Mouse (Mus musculus) urinary bladder, adult 18-20 months (tissue): ENCODE data around the gene Map3k19.
A peak's percentile ranks its signal among the peaks of the same experiment; 100 is the strongest.

Experiments used
- DNase-seq, 2 experiments: peaks; one replicate each; pipeline ENCODE4 v3.0.0; 2022; ENCODE audit warnings: low spot score in 2 of 2, mixed read lengths in 2 of 2

Map3k19 gene

DNA sequence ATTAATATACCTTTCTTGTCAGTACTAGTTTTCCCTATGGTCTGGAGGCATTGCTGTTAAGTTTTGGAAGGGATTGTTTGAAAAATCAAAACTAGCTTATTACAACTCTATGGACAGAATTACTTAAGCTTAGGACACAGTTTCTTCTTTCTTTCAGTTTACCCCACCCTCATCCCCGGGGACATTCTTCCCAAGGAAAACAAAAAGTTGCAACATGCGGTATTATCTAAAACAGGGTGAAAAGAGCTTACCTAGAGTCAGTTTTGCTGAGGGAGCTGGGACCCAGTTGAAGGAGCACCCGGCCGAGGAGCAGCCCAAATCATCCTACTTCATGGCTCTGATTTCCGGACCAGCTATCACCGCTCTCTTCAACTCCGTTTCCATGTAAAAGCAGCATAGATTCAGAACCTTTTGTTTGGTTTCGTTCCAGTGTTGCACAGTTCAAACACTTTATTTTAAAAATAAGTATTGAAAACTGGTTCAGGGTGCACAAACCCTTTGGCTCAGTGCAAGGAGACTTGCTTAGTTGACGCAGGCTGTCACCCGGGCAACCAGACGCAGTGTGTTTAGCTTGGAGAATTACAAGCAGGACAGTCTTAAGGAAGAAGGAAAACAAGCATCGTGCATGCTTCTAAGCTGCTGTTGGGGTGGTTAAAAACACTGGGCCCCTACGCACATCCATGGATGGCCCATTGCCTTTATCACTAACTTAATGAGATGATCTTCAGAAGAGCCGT lies at the start of gene Map3k19:
TSS of gene Map3k19 (minus strand) at position 546 of the 737 bp plus-strand sequence.
- no peak for DNase-seq

DNA sequence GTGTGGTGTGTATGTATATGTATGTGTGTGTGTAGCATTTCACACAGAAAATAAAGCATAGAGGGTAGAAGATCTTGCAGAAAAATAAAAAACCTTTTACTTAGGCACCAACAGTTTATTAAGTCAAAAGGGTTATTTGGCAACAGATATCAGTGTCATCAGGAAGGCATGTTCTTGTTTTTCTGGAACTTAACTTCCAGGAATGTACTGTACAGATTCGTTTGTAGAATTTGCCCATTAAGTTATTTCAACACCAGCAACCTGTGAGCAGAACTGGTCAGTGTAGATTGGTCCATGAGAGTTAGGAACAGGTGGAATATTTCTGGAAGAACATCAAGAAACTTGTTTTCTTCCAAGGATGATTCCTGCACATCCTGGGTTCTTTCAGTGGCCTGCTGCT lies 44.6 kb upstream of the Map3k19 start:
- DNase-seq, result no peak

DNA sequence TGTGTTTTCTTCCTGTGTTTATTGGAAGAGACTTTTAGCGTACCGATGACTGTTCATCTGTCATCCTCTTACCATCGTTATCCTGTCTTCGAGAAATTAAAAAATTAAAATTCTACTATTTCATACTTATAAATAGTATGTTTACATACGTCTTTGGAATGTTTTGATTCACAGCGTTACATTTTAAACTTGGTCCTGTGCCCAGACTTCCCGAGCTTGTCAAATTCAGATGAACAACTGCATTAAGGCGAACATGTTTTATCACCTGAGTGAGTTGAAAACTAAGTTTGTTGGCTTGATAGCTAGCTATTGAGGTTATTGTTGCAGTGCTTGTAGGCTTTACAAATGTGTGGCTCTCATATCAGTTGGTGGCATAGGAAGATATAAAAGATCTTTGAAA lies 14.4 kb upstream of the Map3k19 start:
- no peak for DNase-seq

DNA sequence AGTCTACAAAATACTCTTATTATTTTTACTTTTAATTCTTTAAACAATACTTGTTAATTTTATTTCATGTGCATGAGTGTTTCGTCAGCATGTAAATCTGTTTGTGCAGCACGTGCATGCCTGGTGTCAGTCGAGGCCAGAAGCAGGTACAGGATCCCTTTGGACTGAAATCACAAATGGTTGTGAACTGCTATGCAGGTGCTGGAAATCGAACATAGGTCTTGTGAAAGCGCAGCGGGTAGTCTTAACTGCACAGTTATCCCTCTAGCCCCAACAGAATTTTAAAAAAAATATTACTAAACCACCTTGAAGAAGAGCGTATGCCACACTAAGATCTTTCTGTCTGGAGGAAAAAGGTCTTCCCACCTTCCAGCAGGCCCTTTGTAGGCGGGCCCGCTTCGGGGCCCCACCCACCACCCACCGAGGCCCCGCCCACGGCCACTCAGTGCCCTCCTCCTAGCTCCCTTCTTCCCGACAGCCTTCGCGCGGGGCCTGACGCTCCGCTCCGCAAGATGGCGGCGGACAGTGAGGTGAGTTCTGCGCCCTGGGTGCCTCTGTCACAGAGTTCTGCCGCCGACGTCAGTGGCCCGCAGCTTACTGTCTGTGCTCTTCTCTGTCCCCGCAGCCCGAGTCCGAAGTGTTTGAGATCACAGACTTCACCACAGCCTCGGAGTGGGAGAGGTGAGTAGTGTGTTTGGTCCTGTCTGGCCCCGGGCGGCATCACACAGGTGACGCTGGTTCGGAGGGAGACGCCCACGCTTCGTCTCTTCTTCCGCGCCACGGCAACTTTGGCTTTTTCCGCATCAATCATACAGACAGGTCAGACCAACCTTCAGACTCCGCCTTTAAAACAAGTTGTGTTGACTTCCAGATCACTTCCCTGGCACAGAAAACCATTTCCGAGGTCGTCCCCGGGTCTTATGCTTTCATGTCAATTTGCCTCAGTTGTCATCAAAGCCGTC lies 13.8 kb upstream of the Map3k19 start, which contains the start of gene Rab3gap1:
TSS of gene Rab3gap1 (plus strand) at position 474 of the 962 bp plus-strand sequence.
- DNase-seq, result peak; percentile 85 to 92

DNA sequence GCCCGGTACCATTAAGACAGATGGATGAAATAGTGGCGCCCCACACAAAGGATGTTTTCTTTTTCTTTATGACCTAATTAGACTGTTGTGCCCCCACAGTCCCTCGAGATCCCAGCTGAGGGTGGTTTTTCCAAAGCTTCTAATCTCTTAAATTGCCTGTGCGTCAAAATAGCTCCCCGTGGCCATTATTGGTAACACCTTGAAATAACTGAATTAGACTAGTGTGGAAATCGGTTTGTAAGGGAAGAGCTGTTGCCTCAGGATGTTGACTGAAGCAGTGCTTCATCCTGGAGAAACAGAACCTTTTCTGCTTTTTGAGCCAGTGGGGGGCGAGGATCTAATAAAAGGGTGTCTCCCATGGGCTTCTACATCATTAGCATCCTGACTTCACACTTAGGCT lies 9.0 kb upstream of the Map3k19 start:
- no peak for DNase-seq

DNA sequence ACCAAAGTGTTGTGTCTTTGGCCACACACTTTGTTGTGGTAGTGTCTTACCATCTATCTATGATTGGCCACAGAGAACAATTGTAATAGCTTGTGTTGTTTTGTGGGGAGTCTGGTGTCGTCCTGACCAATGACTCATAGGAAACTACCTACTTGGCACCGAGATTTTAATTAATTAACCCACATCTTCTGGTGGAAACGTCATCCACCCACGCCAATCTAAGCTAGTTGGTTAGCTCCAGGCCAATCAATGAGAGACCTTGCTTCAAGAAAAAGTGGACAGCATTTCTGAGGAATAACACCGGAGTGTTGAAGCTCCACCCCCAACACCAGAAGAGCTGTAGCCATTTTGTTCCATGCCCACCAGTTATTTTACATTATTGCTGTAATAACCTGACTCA lies 7.1 kb upstream of the Map3k19 start:
- DNase-seq, result no peak

DNA sequence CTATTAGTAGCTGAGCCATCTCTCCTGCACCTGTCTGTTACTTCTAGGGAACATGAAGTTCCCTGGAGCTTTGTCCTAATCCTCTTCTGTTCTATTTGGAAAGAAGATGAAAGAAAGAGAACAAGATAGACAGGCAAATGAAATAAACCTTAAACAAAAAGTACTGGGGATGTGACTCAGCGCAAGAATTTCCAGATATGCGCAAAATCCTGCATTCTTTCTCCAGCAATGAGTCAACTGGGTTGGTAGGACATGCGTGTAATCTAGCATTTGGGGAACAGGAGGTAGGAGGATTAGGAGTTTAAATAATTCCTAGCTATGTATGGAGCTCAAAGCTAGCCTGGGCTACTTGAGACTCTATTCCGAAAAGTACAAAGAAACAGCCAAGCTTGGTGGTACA lies 5.7 kb upstream of the Map3k19 start:
- DNase-seq, result no peak

DNA sequence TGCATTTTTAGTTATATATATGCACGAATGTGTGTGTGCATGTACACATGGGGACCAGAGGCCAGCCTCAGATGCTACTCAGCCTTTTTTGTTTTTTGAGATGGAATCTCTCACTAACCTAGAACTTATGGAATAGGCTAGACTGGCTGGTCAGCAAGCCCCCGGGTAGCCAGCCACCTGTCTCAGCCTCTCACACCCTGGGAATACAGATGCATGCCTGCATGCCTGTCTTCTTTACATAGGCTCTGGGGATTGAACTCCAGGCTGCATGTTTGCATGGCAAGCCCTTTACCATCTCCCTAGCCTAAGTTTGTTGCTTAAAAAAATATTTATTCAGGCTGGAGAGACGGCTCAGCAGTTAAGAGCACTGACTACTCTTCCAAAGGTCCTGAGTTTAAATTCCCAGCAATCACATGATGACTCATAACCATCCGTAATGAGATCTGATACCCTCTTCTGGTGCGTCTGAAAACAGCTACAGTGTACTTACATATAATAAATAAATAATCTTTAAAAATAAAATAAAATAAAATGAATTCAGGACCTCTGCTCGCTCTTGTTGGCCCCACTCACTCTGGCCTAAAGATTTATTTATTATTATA lies 5.1 kb upstream of the Map3k19 start:
- DNase-seq, result no peak

DNA sequence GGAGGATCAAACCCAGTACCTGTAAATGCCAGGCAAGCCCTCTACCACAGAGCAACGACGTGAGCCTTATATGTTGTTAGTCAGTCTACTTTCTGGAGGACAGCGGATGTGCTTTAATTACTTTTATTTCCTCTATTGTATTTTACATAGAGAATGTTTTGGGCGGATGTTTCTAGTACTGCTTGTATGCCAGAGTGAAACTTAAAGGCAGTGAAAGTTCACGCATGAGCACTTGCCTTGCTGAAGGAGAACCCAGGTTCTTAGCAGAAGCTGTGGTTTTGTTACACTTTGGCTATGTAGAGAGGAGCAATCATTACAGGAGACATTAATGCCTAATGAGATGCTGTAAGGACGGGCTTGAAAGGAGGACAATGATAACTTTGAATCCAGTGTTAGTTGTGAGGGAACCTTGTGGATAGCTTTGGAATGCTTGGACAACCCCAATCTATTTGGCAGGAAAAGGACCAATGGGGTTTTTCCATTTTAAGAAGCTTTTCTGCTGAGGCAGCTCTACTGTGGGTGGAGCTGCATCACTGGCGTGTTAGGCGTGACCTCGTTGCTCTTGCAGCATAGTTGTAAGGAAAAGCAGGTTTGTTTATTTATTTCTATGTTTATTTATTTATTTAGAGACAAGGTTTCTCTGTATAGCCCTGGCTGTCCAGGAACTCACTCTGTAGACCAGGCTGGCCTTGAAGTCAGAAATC lies 4.3 kb upstream of the Map3k19 start:
- DNase-seq, result no peak

DNA sequence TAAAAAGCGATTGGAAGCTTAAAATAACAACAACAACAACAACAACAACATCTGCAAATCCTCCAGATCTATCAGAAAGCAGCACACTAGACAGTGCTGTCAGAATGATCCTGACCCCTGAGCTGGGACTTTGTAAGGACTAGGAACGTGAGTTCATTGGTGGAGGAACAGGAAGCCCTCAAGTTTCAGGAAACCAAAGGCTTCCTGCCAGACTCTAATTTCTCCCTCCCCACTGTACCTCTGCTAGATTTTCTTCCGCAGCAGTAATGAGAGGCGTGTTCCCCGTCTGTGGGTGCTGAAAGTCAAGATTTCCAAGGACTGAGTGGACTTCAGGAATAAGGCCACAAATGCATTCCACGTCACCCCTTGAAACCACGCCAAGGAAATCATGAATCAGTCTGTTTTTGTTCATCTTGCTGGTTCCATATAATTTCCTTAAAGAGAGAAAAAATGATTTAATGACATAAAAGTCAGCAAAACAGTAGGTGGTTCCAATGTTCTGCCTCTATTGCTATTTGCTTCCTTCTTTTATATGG lies 4.7 kb downstream of the Map3k19 start:
- DNase-seq, result no peak

DNA sequence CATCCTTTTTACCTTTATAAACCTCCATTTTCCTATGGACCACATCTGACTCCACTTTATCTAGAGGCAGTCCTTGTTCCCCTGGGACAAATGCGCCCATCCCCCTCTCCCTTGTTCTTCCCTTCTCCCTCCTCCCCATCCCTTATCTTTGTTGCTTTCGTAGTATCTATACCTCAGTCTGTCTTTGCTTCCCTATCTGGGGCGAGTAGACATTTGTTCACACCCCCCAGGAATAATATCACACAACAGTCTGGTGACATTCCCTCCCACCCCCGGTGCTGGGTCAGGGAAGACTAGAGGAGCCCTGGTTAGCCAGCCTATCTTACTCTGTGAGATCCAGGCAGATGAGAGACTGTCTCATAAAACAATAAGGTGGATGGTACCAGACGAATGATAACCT lies 9.4 kb downstream of the Map3k19 start:
- no peak for DNase-seq

DNA sequence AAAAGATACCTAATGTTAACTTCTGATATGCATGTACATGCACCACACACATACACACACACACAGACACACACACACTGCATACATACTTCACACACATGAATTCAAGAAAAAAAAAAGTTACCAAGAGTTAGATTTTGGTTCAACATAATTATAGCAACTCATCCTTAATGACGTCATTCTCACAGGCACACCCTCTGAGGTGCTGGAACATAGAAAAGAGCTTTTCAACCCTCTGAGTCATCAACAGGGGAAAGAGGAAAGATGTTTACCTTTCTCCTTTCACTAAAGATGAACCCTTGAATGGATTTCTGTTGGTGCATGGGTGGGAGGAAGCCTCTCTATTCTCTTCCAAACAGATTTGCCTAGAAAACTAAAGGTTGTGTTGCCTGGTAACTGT lies 16.2 kb downstream of the Map3k19 start:
- no peak for DNase-seq

DNA sequence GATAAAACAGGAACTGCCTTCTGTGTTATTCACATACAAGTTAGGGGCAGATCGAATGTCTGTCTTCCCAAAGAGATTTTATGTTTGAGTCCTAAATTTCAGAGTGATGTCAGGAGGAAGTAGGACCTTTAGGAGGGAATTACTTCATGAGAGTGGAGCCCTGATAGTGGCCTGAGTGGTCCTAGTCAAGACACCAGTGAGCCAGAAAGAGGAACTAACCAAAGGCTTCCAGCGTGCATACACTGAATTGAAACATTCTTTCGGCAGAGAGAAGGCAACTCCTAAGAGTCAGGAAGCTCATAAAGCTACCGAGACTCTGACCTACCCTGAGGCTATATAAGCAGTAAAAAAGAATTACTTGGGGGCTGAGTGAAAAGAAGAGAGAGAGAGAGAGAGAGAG lies 18.2 kb downstream of the Map3k19 start:
- DNase-seq, result no peak

DNA sequence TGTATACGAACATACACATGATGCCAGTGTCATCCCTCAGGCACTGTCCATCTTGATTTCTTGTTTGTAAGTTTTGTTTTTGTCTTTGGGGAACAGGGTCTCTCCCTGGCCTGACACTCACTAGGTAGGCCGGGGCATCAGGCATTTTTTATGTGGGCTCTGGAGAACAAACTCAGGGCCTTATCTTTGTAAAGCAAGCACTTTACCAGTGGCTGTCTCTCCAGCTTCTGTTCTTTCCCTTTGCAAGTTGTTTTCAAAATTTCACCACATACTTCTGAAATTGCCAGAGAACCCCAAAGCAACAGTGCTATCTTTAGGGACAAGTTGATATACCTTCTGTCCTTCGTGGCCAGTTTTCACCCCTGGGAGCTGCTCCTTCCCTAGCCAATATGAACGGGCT lies 20.6 kb downstream of the Map3k19 start:
- DNase-seq, result no peak

DNA sequence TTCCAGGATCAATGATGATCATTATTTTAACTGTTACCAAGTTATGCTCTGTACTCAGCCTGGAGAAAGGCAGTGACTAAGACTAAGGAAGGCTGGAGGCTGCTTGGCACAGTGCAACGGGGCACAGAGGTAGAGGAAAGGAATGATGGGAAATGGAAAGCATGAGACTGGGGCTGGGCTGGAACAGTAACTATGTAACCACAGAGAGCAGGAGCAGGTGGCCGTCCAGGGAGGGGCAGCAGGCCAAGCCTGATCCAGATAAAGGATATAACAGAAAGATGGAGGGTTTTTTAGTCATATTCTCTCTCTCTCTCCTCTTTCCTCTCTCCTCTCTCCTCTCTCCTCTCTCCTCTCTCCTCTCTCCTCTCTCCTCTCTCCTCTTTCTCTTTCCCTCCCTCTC lies 21.1 kb downstream of the Map3k19 start:
- DNase-seq, result no peak

DNA sequence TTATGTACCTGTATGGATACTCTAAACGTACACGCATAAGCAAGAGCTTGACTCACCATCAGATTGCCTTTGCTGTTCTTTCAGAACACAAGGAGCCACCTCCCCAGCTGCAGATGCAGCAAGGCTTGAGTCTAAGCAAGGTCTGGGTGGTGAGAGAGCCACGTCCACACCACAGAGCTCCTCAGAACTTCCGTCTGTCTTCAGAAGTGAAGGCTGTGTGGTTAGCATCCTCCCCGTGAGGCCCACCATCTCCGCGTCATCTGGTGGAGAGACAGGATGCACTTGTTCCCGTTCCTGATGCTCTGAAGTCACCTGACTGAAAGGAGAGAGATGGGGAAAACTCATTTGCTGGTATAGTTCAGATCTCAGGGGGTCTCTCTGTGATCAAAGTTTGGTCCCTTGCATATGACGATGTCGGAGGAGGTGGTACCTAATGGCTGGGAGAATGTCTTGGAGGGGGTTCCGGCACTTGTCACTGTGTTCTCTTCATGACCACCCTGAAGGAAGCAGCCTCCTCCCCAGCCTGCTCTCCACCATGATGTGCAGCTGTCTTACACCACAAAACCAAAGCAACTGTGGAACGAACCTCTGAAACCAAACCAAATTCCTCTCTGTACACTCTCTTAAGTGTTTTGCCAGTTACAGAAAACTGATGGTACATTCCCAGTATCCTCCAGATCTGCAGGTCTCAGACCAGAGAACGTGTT lies 24.5 kb downstream of the Map3k19 start:
- no peak for DNase-seq

DNA sequence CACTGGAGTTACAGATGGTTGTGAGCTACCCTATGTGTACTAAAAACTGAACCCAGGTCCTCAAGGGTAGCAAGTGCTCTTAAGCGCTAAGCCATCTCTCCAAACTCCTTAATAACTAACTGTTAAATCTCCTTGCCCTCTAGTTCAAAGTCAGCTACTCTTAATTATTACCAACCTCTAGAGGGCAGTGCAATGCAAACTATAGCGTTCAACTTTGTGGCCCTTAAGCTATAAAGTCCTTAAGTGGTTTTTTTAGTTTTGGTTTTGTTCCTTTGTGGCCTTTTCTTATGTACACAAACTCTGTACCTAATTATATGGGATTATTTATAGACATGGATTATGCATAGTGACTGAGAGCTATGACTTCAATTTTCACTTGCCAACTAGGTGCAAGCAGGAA lies 27.5 kb downstream of the Map3k19 start:
- no peak for DNase-seq

DNA sequence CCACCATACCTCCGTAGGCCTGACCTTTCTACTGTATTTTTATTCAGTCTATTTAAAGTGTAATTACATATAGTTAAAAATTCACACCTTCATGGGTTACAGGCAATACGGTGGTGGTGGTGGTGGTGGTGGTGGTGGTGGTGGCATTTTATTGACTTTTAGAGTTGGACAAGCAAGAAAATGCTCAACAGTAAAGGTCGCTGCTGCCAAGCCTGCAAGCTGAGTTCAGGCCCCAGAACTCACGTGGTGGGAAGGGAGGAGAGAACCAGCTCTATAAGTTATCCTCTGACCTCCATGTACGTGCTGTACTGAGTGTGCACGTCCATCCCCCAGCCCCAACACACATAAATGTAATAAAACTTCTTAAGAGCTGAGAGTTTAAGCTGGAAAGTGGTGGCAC lies 38.5 kb downstream of the Map3k19 start:
- DNase-seq, result no peak

DNA sequence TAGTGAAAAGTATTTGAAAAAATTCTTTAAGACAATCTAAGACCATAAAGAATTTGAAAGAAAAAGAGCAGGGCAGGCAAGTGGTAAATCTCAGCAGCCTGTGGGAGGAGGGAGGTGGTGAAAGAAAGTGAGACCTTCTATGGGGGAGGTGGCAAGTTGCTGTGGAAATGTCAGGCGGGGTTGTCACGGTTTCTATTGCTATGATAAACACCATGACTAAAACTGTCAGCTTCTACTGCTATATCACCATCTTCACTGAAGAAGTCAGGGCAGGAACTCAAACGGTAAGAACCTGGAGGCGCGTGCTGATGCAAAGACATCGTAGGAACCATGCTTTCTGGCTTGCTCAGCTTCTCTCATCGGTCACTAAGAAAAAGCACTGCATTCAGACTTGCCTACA lies 41.9 kb downstream of the Map3k19 start:
- DNase-seq, result no peak

DNA sequence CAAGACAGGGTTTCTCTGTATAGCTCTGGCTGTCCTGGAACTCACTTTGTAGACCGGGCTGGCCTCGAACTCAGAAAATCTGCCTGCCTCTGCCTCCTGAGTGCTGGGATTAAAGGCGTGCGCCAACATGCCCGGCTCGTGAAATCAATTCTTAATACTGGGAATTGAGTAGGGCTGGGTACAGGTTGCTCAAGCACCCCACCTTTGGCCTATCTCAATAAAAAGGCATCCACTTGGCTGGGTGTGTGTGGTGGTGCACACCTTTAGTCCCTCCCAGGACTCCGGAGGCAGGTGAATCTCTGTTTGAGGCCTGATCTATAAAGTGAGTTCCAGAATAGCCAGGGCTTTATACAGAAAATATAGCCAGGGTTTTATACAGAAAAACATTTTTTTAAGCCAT lies 46.2 kb downstream of the Map3k19 start:
- DNase-seq, result no peak

DNA sequence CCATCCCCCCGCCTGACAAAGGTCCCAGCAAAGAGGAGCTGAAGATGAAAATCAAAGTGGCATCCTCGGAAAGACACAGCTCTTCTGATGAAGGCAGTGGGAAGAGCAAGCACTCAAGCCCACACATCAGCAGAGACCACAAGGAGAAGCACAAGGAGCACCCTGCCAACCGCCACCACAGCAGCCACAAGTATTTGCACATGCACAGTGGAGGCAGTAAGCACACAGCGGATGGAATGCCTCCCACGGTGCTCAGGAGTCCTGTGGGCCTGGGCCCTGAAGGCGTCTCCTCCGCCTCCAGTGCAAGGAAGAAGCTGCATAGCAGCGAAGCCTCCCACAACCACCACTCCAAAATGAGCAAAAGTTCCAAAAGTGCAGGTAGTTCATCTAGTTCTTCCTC lies 51.9 kb downstream of the Map3k19 start:
- no peak for DNase-seq
